Mouse (Mus musculus) lung, adult 2 months (tissue): ENCODE results near the gene Mog.

ENCODE experiments used
- CTCF ChIP-seq: fragments of 200-500 bp; IDR thresholded peaks from 2 replicates; pipeline ENCODE4 v1.5.1; 2011; ENCODE audit warnings: mild to moderate bottlenecking, low read length, control low read depth; ENCODE audit not compliant: insufficient read depth
- POLR2A ChIP-seq: fragments of 200-500 bp; IDR thresholded peaks from 2 replicates; pipeline ENCODE4 v1.6.1; 2011; ENCODE audit warnings: low read depth, mild to moderate bottlenecking, control low read depth, low read length, borderline replicate concordance; ENCODE audit errors: extremely low read depth

DNA sequence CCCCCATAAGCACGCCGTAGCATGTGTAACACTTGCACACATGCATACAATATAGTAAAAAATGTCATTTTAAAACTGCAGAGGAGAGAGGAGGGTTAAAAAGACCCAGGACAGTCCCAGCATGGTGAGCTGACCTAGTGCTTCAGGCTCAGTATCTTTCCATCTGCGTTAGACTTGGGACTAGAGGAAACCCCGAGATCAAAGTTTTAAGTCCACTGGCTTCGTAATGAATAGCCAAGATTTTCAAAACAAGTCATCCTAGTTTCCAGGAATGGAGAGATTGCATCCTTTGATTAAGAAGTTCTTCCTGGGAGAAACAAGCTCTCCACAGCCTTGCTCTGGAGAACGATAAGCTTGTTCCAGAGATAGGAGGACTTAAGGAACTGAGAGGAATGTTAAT, 15.0 kb downstream of the Mog start:
- TF ChIP-seq CTCF, result no peak
- TF ChIP-seq POLR2A, result no peak
